Mouse (Mus musculus): ENCODE results near the gene Gm47985.
"Not testable (repeated sequence)": the region's sequence is repeated elsewhere in the genome, so short reads cannot be mapped to it uniquely, and the experiment has no call there.

Gene Gm47985

DNA sequence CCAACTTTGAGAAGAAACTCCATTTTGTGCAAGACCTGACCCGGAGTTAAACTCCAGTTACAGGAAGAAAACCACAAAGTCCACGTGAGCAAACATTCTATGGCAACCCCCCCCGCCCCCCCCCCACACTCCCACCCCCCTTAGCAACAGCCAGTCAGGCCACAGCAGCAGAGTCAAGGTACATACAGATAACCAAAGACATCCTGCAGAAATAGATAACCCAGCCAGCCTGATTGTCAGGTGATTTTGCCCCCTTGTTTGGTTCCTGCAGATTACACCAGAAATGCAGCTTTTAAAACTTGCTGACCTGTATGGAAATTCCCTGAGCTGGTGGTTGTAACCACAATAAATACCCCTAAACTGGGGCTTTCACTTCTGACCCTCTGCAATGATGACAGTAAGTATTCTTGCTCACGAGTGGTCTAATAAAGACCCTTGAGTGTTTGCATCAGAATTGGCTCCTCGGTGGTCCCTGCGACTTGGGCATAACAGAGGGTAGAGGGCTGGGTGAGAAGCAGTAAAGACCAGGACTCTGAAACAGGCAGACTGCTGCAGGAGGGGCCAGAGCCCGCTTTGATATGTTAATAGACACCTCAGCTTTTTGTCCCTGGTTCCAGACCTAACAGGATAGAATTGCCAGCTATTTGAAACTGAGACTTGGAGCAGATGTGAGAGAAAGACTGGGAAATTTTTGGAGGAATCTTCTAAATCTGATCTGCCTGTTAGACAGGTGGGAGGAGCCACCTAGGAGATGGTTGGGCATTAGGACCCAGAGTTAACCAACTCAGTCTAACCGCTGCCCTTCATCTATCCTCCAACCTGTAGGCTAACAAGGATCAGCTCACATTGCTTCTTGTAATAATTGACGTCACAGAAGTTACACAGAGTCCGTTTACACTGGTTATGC is 5.1 kb upstream of the Gm47985 start:
- DNase-seq (ENCODE audit: low spot score): no peak

DNA sequence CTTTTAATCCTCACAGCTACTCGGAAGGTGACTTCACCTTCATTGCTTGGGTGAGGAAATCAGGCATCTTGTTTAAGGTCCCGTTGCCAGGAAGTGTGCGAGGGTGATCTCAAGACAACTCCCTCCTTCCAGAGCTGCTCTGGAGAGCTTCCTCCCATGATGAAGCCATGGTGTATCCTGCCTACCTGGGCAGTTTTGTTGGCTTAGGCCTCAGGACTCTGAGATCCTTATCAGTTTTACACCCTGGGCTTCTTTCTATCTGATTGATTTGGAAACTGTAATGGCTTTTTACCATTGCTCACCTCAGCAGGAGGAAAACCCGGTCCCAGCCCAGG is 4.4 kb upstream of the Gm47985 start:
- no peak for DNase-seq (ENCODE audit: low spot score)

DNA sequence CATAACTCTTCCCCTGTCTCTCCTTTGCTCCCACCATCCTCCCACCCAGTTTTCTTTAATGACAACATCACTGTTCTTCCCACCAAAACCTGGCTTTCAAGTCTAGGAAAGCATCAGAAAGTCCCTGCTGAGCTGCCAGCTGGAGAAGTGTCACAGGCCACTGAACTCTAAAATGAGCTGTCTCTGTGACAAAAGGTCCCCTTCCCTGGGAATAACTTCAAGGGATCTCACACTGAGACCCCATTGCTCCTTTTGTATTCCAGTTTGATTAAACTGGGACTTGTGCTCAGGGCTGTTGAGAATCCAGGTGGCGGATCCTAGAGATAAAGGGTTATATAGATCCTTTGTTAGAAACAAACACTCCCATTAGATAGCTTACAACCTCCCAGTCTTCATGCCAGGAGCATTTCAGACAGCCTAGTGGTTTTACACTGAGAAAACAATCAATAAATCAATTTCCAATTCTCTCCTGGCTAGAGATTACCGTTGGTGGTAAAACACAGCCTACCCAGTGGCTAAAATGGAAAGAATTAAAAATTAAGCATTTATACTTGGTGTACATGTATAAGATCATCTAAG is 3.7 kb upstream of the Gm47985 start:
- DNase-seq (ENCODE audit: low spot score): no peak

DNA sequence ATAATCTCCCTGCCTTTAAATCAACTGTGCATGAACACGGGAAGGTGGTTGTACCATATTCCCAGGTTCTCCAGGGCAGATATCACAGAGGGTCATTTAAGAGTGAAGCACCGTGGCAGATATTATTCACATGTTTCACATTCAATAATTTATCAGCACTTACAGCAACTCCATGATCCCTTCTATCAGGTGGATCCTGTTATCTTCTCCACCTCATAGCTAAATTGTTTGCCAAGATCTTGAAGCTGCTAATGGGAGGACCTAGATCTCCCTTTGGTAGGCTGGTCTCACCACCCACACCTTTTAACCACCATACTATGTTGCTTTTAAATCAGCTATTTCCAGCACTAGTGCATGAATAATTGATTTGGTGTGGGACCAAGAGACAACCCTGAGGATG is 2.2 kb upstream of the Gm47985 start:
- no peak for DNase-seq (ENCODE audit: low spot score)

DNA sequence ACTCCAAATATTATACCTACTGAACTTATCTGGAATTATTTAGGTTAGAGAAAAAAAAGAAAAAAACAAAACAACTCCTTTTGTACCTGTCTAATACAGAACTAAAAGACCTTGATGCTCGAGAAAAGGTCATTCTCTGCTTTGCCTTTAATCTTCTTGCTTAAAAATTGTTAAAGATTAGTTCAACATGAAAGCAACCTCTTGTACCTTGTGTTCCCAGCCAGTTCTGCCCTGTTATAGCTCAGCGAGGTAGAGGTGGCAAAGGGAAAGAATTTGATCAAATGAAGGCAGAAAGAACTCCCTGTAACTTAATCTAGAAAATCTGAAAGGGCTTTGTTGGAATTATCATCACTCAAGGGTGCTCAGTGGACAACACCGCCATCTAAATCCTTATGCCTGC is 3.8 kb downstream of the Gm47985 start:
- not testable (repeated sequence) for DNase-seq (ENCODE audit: low spot score)

DNA sequence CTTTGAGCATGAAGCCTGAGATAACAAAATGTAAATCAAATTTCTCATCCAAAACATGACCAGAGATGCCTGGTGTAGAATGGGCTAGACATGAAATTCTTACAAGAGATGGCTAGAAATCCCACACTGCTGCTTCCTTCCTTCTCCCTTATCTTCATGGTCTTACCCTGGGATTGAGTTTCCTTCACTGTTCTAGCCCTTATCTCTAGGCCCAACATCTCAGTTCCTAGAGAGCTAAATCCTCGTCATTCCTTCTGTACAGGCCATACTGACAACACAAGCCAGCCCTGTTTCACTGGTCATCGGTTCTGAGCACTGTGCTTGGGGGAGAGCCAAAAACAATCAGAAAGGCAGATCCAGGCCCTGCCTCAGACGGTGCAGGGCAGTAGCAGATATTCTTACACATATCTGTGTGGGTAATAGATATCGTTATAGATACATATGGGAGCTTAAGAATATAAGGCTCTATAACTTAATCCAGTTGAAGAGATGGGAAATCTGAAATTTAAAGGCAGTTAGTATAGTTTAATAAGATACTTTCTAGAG is 4.6 kb downstream of the Gm47985 start:
- DNase-seq (ENCODE audit: low spot score): not testable (repeated sequence)

DNA sequence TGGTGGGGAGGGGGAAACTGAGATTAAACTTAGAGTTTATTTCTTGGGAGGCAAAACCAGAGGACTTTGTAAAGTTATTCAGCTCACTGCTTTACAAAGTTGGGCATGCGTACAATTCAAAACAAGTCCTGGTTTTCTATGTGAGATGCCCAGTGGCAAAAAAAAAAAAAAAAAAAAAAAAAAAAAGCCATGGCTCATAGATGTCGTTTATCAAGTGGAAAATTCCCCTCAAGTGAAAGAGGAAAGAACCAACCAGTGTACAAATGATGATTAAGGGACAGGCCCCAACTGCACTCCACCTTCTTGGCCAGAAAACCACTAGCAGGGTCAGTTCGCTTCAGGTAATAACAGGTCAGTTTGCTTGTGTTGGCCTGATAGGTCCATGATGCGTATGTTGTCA is 6.1 kb downstream of the Gm47985 start:
- no peak for DNase-seq (ENCODE audit: low spot score)

DNA sequence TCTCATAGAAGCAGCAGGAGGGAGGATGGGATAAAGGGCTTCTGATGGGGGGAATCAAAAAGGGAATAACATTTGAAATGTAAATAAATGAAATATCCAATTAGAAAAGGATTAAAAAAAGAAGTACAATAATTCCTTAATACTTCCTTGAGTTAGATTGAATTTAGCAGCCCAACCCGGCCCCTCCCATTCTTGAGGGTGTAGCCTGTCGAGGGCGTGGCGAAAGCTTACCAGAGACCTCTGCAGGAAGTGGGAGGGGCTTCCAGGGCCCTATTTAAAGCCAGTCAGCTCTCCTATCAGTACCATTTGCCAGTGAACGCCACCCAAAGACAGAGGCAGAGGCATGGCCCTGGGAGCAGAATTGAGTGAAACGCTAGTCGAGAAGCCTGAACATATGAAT is 9.7 kb downstream of the Gm47985 start, which contains the start of gene Gm8947:
TSS of gene Gm8947 (plus strand) at position 302 of the 400 bp plus-strand sequence.
- not testable (repeated sequence) for DNase-seq (ENCODE audit: low spot score)

DNA sequence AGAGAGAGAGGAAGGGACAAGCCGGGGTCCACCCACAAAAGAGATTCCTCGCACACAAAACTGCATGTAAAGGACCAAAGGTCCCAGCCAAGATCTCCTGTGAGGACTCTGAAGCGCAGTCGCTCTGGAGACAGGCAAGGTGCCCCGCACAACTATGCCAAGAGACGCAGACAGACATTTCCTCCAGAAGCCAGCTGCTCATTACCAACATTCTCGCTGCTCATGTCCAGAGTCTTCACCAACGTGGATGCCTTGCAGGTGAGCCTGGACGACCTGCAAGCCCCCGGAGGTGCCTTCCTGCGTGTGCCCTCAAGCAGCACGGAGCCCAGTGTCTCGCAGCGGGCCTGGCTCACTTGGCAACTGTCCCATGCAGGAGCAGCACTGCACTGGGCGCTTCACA is 10.4 kb downstream of the Gm47985 start:
- not testable (repeated sequence) for DNase-seq (ENCODE audit: low spot score)

DNA sequence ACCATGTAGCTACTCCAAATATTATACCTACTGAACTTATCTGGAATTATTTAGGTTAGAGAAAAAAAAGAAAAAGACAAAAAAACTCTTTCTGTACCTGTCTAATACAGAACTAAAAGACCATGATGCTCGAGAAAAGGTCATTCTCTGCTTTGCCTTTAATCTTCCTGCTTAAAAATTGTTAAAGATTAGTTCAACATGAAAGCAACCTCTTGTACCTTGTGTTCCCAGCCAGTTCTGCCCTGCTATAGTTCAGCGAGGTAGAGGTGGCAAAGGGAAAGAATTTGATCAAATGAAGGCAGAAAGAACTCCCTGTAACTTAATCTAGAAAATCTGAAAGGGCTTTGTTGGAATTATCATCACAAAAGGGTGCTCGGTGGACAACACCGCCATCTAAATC is 13.6 kb downstream of the Gm47985 start:
- not testable (repeated sequence) for DNase-seq (ENCODE audit: low spot score)

DNA sequence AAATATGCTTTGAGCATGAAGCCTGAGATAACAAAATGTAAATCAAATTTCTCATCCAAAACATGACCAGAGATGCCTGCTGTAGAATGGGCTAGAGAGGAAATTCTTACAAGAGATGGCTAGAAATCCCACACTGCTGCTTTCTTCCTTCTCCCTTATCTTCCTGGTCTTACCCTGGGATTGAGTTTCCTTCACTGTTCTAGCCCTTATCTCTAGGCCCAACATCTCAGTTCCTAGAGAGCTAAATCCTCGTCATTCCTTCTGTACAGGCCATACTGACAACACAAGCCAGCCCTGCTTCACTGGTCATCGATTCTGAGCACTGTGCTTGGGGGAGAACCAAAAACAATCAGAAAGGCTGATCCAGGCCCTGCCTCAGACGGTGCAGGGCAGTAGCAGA is 14.4 kb downstream of the Gm47985 start:
- DNase-seq (ENCODE audit: low spot score): not testable (repeated sequence)

DNA sequence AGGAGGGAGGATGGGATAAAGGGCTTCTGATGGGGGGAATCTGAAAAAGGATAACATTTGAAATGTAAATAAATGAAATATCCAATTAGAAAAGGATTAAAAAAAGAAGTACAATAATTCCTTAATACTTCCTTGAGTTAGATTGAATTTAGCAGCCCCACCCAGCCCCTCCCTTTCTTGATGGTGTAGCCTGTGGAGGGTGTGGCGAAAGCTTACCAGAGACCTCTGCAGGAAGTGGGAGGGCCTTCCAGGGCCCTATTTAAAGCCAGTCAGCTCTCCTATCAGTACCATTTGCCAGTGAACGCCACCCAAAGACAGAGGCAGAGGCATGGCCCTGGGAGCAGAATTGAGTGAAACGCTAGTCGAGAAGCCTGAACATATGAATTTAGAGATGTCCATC is 15.8 kb downstream of the Gm47985 start, which contains the start of gene Gm47995:
TSS of gene Gm47995 (plus strand) at position 329 of the 400 bp plus-strand sequence.
- not testable (repeated sequence) for DNase-seq (ENCODE audit: low spot score)

DNA sequence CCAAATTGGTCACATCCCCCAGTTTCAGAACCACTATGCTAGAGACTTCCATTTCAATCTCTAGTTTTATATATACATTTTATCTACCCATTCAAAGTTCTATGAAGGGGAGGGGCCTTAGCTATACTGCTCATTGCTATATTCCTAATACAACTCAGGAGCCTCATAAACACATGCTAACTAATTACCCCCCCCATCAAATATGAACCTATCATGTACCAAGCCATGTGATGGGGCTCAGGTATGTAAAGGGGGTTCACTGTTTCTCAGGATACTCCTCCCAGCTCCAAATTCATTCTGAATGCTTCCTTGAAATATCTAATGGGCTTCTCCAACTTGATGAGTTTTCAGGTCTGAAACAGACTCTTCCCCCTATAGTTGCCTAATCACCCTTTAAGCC is 18.3 kb downstream of the Gm47985 start:
- not testable (repeated sequence) for DNase-seq (ENCODE audit: low spot score)

DNA sequence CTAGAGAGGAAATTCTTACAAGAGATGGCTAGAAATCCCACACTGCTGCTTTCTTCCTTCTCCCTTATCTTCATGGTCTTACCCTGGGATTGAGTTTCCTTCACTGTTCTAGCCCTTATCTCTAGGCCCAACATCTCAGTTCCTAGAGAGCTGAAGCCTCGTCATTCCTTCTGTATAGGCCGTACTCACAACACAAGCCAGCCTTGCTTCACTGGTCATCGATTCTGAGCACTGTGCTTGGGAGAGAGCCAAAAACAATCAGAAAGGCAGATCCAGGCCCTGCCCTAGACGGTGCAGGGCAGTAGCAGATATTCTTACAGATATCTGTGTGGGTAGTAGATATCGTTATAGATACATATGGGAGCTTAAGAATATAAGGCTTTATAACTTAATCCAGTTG is 20.4 kb downstream of the Gm47985 start:
- DNase-seq (ENCODE audit: low spot score): not testable (repeated sequence)

DNA sequence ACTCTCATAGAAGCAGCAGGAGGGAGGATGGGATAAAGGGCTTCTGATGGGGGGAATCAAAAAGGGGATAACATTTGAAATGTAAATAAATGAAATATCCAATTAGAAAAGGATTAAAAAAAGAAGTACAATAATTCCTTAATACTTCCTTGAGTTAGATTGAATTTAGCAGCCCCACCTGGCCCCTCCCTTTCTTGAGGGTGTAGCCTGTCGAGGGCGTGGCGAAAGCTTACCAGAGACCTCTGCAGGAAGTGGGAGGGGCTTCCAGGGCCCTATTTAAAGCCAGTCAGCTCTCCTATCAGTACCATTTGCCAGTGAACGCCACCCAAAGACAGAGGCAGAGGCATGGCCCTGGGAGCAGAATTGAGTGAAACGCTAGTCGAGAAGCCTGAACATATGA is 21.5 kb downstream of the Gm47985 start, which contains the start of gene 3110040M04Rik:
TSS of gene 3110040M04Rik (plus strand) at position 304 of the 400 bp plus-strand sequence.
- not testable (repeated sequence) for DNase-seq (ENCODE audit: low spot score)

DNA sequence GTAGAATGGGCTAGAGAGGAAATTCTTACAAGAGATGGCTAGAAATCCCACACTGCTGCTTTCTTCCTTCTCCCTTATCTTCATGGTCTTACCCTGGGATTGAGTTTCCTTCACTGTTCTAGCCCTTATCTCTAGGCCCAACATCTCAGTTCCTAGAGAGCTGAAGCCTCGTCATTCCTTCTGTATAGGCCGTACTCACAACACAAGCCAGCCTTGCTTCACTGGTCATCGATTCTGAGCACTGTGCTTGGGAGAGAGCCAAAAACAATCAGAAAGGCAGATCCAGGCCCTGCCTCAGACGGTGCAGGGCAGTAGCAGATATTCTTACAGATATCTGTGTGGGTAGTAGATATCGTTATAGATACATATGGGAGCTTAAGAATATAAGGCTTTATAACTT is 26.2 kb downstream of the Gm47985 start:
- not testable (repeated sequence) for DNase-seq (ENCODE audit: low spot score)

DNA sequence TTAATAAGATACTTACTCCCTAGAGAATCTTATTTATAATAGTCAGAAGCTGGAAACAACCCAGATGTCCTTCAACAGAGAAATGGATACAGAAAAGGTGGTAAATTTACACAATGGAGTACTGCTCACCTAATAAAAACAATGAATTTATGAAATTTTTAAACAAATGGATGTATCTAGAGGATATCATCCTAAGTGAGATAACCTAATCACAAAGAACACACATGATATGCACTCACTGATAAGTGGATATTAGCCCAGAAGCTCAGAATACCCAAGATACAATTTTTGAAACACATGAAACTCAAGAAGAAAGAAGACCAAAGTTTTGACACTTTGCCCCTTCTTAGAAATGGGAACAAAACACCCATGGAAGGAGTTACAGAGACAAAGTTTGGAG is 26.6 kb downstream of the Gm47985 start:
- DNase-seq (ENCODE audit: low spot score): not testable (repeated sequence)

DNA sequence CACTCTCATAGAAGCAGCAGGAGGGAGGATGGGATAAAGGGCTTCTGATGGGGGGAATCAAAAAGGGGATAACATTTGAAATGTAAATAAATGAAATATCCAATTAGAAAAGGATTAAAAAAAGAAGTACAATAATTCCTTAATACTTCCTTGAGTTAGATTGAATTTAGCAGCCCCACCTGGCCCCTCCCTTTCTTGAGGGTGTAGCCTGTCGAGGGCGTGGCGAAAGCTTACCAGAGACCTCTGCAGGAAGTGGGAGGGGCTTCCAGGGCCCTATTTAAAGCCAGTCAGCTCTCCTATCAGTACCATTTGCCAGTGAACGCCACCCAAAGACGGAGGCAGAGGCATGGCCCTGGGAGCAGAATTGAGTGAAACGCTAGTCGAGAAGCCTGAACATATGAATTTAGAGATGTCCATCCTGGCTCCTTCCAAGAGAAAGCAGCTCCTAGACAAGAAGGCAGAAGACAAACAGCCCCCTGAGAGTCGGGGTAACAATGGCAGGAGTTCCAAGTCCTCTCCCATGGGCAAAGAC is 27.6 kb downstream of the Gm47985 start, which contains the start of gene Gm47996:
TSS of gene Gm47996 (plus strand) at position 308 of the 532 bp plus-strand sequence.
- not testable (repeated sequence) for DNase-seq (ENCODE audit: low spot score)

DNA sequence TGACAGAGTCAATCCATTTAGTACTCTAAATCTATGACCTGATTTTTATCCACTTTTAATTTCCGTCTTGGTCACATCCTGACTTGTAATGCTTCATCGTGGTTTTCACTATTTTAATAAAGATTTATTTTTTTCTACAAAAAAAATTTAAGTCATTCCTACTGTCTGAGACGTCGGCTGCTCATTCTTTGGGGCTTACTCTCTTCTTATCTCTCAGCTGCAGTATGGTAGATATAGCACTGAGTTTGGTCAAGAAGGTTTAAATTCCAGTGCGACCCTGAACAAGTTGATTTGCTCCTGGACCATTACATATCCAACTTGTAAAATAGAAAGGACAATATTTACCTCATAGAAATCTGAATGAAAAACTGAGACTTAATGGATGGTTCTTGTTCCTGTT is 29.3 kb downstream of the Gm47985 start:
- DNase-seq (ENCODE audit: low spot score): not testable (repeated sequence)

DNA sequence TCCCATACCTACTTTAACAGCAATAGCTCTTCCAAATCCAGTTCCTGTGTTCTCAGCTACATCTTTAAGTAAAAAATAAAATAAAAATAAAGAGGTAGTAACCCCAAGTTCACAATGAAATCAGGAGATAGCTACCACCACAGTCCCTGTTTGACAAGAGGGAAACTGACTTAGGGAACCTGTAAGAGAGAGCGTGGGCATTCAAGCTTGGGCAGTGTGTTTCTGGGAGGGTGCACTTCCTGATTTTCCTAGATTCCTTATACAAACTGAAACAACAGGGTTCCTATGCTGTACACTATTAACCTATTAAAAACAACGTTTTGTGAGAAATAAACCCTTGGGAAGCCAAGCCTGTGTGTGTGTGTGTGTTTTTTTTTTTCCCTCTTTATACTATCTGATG is 32.5 kb downstream of the Gm47985 start:
- no peak for DNase-seq (ENCODE audit: low spot score)

DNA sequence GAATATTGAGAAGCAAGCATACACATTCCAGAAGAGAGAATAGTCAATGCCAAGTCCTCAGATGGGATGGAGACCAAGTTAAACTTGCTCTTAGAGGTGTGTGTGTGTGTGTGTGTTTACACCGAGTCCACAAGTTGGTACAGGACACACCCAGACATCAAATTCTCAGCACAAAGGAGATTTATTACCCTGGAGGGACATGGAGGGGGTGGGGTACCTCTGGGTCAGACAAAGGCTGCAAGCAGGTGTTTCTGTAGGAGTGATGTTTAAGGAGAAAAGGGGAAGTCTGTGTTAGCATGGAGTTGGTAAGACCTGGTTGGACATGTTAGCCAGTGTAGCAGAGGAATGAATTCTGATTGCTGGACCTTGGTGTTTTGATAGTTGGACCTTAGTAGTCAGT is 33.6 kb downstream of the Gm47985 start:
- DNase-seq (ENCODE audit: low spot score): no peak

DNA sequence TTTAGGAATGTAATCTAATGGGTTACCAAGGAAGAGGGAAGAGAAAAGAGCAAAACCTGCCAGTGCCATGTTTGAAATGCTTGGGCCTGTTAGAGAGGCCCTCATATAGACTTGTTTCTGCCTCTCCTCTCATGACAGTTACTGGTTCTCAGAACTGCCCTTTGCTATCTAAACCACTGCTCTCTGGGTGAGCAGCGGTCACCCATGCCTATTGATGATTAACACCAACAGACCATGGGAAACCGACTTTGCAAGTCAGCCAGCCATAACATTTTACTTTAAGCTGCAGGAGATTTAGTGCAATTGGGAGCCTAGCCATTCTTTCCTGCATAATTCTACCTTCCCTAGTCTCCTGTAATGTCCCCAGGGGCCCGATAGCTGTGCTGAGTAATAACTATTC is 34.1 kb downstream of the Gm47985 start:
- no peak for DNase-seq (ENCODE audit: low spot score)

DNA sequence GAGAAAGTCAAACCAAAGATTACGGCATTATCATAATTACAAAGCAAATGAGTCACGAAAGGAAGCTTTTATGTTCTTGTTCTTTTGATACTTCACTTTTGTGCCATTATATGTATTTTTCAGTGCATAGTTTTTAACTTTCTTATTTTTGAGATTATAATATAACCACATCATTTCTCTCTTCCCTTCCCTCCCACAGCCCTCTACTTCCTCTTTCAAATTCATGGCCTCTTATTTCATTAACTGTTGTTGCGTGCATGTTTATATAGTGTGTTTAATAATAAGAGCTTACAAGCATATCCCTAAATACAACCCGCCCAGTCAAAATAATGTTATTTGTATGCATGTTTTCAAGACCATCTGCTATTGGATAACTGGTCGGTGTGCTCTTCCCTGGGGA is 36.7 kb downstream of the Gm47985 start:
- DNase-seq (ENCODE audit: low spot score): no peak

Measured in urinary bladder, postnatal 14 days (tissue).